Mouse (Mus musculus) kidney, postnatal 4 days (tissue): ENCODE data around the gene Secisbp2.

Experiments
- DNase-seq, 2 experiments: peaks; one replicate each; pipeline ENCODE4 v3.0.0; 2021; ENCODE audit warnings: mixed read lengths in 2 of 2

Gene Secisbp2

DNA sequence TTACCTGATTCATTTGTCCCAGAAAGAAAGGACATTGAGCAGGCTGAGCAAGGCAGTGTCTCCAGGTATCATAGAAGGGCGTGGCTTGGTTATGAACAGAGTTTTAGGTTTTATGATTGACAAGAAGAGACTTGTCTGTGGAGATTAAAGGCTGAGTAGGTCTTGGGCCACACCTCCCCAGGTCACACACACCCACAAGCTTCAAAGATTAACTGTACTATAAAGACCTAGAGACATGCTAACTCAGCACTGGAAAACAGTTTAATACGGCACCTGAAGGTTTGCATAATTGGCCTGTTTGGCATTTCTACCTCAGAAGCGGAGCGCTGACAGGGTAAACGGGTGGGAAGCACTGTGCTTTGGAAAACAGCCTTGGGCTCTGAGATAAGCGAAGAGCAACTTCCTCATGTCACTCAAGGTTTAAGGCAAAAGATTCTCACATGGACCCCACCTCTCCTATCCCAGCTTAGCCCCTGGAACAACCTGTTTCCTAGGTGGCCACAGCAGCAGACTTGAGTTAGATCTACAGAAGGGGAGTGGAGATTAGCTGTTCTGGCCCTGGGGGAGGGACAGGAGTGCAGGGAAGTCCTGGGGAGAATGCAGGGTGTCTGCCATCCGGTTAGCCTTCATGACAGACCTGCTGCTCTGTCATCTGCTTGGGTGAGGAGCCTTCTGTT, 33.9 kb downstream of the Secisbp2 start:
- DNase-seq = no peak

DNA sequence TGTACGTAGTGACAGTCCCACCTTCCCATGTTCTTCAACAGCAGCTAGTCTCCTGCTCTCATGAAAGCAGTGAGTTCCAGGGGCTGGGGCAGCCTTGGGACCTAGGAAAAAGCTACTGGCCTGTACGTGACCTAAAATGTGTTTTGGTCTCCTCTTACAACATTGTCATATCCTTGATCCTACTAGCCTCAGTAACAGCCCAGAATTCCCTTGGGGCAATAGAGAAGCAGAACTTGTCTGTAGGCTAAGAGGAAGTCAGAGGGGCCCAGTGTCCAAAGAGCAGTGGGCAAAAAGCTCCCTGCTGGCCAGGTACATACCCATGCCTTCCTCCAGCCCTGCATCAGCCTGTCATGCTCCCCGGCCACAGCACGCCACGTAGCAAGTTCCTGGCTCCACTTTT, 35.5 kb downstream of the Secisbp2 start:
- no peak for DNase-seq

GRCm38 (mm10) chr13:51688688-51689087, 37.2 kb downstream of the Secisbp2 start:
- no peak for DNase-seq

DNA sequence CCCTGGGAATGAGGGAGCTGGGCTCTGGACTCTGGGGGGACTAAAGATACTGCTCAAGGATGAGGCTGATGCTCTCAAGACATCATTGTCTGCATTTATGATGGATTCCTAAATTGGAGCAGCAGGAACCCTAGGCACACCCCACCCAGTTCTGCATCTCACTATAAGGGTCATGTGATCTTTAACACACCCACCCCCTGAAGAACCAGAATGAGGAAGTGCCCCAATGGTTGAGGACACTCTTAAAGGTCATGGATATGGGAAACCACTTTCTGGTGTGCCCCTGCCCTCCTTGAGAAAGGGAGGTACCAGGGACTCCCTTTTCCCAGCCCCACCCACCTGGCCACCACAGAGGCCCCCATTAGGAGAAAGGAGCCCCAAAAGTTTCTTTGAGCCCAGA, 45.0 kb downstream of the Secisbp2 start:
- no peak for DNase-seq

- no peak for DNase-seq
These were observed 46.0 kb downstream of the Secisbp2 start for GRCm38 (mm10) chr13:51697455-51697854.

- no peak for DNase-seq
These were observed 46.4 kb downstream of the Secisbp2 start for GRCm38 (mm10) chr13:51697897-51698296.

- no peak for DNase-seq
These were observed 46.8 kb downstream of the Secisbp2 start for GRCm38 (mm10) chr13:51698318-51698717.

DNA sequence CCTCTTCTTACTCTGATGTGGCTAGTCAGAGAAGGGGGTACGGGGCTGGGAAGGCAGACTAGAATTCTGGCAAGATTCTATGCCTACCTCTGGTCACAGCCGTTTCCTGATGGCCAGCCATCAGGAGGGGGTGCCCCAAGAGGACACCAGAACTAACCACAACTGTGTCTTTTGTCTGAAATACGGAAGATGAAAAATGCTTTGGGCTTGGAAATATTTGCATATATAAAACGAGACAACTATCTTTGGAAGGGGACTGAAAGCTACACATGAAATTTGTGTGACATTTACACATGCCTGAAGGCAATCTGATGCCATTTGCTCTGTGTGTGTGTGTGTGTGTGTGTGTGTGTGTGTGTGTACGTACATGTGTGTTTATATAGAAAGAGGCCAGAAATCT, 52.4 kb downstream of the Secisbp2 start:
- no peak for DNase-seq

DNA sequence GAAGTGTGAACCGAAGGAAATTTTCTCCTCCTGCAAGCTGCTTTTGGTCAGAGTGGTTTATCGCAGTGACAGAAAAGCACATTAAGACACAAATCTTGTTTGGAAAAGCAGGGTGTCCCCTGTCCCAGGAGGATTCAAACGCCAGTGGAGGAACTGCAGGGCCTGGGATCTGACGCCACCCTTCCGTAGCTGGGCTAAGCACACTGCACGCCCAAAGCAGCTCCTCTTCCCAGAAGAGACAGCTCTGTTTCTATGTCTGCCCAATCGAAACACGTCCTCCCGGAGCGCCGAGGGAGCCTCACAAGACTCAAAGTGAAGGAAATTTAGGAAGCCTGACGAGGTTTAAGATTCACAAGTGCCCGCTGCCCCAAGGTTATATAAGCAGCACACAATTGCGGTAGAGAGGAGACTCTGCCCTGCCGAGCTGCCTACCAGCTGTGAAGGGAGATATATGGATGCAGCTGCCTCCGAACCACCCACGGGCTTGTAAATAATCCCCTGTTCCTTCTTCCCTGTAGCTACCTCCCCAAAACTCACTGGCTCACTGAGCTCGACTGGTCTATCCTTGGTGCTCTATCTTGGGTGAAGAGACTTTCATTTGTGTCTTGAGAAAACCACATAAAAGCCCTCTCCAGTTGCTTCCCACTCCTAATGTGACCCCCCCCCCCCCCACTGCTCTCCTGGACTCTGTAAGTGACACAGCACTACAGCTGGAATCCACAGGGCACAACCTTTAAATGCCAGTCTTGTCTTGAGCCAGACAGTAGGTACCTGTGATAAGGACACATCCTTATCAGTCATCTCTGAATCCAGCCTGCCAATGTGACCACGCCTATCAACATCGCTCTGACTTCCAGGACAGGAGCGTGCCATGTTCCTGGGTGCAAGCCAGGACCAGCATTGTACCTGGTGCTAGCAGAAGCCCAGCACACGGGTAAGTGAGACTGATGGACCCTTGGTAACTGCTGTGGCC, 54.7 kb downstream of the Secisbp2 start:
- DNase-seq = peak in 1 of 2 experiments; percentile 26

DNA sequence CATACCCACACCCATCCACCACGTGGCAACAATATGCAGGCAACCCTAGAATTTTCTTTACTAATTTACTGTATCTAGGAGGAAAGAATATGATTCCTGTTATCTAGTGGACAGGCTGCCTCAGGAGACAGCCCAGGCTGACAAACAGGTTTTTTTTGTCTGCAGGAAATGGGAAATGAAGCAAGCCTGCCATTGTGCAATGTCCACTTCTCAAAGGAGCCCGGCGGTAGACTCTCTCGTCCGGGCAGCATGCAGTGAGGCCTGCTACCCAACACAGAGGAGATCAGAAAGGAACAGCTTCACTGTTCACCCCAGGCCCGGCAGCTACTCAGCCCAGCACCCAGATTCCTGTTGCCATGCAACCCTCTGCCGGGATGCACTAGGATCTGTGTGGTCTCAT, 59.2 kb downstream of the Secisbp2 start:
- no peak for DNase-seq

DNA sequence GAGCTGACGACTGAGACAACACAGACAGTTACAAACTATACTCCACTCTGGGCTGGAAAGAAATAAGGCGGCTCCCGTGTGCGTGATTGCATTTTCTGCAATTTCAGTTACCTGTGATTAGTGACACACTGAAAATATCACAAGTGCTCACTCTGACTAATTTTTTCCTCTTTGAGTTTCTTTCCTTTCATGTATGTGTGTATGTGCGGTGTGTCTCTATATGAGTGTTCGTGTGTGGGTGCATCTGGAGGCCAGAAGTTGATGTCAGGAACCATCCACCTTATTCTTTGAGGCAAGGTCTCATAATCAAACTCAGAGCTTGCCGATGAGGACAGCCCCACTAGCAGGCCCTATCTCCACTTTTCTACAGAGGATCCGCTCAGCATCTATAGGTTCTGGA, 60.5 kb downstream of the Secisbp2 start:
- no peak for DNase-seq

DNA sequence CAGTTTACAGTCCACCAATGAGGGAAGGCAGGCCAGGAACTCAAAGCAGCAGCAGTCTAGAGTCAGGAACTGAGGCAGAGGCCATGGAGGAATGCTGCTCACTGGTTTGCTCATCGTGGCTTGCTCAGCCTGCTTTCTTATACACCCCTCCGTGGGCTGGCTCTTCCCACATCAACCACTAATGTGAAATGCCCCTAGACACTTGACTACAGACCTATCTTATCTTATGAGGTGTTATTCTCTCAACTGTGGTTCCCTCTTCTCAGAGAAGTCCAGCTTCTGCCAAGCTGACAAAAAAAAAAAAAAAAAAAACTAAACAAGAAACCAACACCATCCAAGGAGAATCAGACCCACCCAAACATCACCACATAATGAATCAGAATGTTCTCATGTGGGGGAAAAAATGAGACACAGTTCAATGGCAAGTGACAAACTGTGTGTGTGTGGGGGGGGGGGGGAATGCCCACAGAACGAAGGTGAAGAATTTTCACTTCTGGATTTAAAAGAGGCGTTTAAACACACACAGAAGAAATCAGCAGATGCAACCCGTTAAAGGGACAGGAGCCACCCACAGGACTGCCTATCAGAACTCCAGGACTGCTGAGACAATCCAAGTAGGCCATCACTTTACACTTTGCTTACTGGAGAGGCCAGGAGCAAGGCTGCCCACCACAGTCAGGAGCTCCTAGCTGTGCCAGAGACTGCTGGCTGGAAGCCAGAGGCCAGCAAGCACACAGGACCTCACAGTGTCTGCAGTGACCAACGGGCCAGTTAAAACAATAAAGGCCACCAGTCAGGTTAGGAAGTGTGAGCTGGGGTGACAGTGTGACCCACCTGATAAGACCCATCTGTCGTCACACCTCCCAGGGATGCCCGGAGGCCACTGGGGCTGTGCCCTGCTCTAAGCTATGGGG, 65.1 kb downstream of the Secisbp2 start:
- DNase-seq = peak; percentile 43 to 56

DNA sequence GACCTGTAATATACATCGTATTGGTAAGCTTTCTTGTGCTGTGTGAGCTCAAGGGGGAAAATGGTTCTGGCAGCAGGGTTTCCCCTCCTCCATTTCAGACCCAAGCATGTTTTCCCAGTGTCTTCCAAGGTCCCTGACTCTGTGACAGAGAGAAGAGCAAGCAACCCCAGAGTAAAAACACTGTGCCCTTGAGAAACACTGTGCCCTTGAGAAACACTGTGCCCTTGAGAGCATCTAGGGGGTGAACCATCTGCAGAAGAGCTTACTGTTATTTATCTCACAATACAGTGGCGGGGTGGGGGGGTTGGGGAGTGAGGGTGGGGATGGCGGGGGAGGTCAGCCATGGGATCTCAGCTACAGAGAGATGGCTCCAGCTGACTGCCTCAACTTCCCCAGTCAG, 67.8 kb downstream of the Secisbp2 start:
- no peak for DNase-seq

DNA sequence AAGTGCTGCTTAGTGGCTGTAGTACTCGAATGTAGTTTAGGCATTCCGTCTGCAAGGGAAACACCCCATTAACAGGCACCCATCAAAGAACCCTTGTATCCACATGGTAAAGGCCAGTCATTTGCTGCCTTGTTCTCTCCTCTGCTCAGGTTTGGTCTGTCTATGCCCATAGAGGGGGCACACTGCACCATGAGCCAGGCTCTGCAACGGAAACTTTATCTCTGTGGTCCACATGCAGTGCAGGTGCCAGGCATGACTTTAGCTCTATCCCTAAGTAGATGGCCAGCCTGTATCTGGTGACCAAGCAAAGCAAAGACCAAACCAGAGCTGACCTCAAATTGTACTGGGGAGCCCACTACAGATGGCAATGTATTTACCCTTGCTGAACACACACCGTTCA, 69.1 kb downstream of the Secisbp2 start:
- DNase-seq = no peak

GRCm38 (mm10) chr13:51723114-51723513, 71.6 kb downstream of the Secisbp2 start:
- no peak for DNase-seq

DNA sequence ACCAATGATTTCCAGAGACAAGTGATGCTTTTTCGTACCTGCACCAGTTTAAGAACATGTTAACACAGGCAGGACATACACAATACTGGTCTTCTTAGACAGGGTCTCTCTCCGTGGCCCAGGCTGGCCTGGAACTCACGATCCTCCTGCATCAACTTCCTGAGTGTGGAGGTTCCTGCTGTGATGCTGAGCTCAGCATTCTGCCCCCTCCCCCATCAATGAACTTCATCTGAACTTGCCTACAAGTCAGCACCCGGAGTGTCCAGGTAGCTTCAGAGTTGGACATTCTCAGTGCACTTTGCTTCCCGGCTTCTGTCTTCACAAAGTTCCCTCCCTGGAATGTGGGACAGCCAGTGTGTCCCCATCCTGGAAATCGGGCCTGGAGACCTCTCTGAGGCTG, 73.1 kb downstream of the Secisbp2 start:
- DNase-seq = no peak

DNA sequence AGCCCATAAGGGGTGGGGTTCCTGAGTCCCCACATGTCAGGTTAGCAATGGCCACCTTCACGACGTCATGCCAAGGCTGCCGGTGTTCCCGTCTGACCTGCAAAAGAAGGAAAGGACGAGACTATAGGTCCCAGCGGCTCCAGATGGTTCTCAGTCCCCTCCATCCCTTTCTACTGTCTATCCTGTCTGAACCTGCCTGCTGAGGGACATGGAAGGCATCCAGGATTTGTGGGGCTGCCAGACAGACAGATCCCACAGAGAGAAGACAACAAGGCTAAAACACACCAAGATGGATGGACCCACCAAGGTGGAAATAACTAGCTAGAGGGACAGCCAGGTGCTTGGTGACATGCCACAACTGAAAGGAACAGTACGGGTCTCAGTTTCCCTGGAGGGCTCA, 73.9 kb downstream of the Secisbp2 start:
- DNase-seq = no peak

DNA sequence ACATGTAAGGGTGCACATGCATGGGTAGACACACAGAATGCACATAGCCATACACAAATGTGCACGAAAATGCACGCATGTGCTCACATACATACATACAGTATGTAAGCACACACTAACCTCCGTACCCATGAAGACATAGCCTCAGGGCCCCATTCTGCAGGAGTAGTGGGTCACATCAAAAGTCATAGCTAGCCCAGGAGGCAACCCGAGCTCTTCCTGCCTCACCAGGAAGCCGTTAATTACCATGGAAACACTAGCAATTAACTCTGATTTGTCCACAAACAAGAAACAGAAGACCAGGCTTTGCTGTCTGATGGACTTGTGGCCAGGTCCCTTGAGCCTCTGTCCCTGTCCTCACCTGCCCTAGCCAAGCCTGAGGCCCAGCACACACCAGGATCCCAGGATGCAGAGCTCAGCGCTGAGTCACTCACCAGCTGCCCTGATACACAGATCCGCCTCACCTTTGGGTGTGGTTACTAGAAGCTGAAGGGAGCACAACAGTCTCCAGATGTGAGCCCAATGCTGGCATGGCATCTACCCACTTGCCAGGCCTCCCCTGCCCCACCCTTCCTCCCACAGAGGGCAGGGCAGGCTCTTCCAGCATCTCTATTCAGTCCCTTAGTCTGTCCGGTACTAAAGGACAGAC, 74.6 kb downstream of the Secisbp2 start:
- no peak for DNase-seq

- peak; percentile 59 to 74 for DNase-seq
These were observed 75.9 kb downstream of the Secisbp2 start for GRCm38 (mm10) chr13:51727364-51727763.

- DNase-seq = peak in 1 of 2 experiments; percentile 58
These were observed 78.4 kb downstream of the Secisbp2 start for GRCm38 (mm10) chr13:51729887-51730361.

DNA sequence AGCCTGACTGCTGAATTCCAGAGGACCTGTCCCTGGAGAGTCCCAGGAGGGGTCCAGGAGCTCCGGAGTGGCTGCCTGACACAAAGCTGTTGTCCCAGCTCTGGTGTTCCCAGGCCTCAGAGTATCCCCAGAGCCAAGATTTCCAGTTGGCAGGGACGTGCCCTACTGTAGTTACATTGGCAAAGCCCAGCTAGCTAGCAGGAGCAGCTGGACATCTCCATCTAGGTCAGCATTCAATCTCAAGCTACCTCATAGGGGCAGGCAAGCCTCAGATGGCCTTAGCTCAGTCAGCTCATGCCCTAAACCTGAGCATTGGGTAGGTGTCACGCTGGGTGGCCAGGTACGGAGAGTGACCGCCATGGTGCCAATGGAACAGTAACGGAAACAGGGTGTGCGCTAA, 80.0 kb downstream of the Secisbp2 start:
- DNase-seq = no peak

- DNase-seq = no peak
These were observed 80.7 kb downstream of the Secisbp2 start for GRCm38 (mm10) chr13:51732097-51732664.
